Mouse (Mus musculus) cortical plate, adult 2 months (tissue): ENCODE results near the gene Ptprd.

ENCODE experiments used
- CTCF ChIP-seq: fragments of 200-500 bp; IDR thresholded peaks from 2 replicates; pipeline ENCODE4 v1.5.1; 2011; ENCODE audit warnings: mild to moderate bottlenecking, control low read depth, low read length; ENCODE audit not compliant: insufficient read depth; ENCODE audit errors: extremely low read depth
- POLR2A ChIP-seq: fragments of 200-500 bp; IDR thresholded peaks from 2 replicates; pipeline ENCODE4 v1.6.1; 2011; ENCODE audit warnings: mild to moderate bottlenecking, low read length, control low read depth; ENCODE audit not compliant: insufficient read depth; ENCODE audit errors: extremely low read depth

GRCm38 (mm10) chr4:77283423-77283822, 928.3 kb downstream of the Ptprd start:
- TF ChIP-seq CTCF (no peak), POLR2A (no peak)
